Mouse (Mus musculus) midbrain, postnatal 0 days (tissue): ENCODE results near the gene Mmrn2. TPM values are rescaled to one million over a fixed set of nuclear protein-coding genes. Genes with fewer than 3 reads are reported as not detected.

Experiments
- ATAC-seq: fragments of 200-750 bp; cut with Nextera tagmentation; 2 replicates; pipeline ENCODE4 v1.8.0; 2017; ENCODE audit warnings: moderate number of reproducible peaks, mild to moderate bottlenecking, moderate TSS enrichment, moderate library complexity; ENCODE audit not compliant: low FRiP score
- DNase-seq: peaks from one replicate; pipeline ENCODE4 v3.0.0-alpha.2; 2015; ENCODE audit warnings: low spot score
- H3K27ac ChIP-seq: fragments of 300-500 bp; sonication (generic); 2 replicates; pipeline ENCODE4 v1.5.1; 2014; ENCODE audit warnings: low read depth, mild to moderate bottlenecking, low read length, mixed read lengths
- H3K27me3 ChIP-seq: fragments of 300-500 bp; sonication (generic); 2 replicates; pipeline ENCODE4 v1.6.1; 2014; ENCODE audit warnings: low read length, control low read depth, mixed read lengths; ENCODE audit not compliant: insufficient read depth
- H3K36me3 ChIP-seq: fragments of 300-500 bp; sonication (generic); 2 replicates; pipeline ENCODE4 v1.6.1; 2014; ENCODE audit warnings: low read length, control low read depth, mixed read lengths; ENCODE audit not compliant: insufficient read depth
- H3K4me1 ChIP-seq: fragments of 300-500 bp; sonication (generic); 2 replicates; pipeline ENCODE4 v1.6.1; 2014; ENCODE audit warnings: mild to moderate bottlenecking, control low read depth, antibody characterized with exemption, low read length, mixed read lengths; ENCODE audit not compliant: insufficient read depth
- H3K4me2 ChIP-seq: fragments of 300-500 bp; sonication (generic); 2 replicates; pipeline ENCODE4 v1.6.1; 2014; ENCODE audit warnings: low read depth, mild to moderate bottlenecking, low read length, mixed read lengths; ENCODE audit not compliant: poor library complexity, severe bottlenecking
- H3K4me3 ChIP-seq: fragments of 300-500 bp; sonication (generic); 2 replicates; pipeline ENCODE4 v1.5.1; 2014; ENCODE audit warnings: low read depth, mild to moderate bottlenecking, low read length, moderate library complexity
- H3K9ac ChIP-seq: fragments of 300-500 bp; sonication (generic); replicated peaks from 2 replicates; pipeline ENCODE4 v1.6.1; 2014; ENCODE audit warnings: mild to moderate bottlenecking, low read length, moderate library complexity, mixed read lengths; ENCODE audit not compliant: poor library complexity, severe bottlenecking
- H3K9me3 ChIP-seq: fragments of 300-500 bp; sonication (generic); 2 replicates; pipeline ENCODE4 v1.6.1; 2016; ENCODE audit warnings: low read length, control low read depth
- CTCF ChIP-seq: IDR thresholded peaks from 2 replicates; pipeline ENCODE4 v1.5.1; 2016; ENCODE audit warnings: antibody characterized with exemption, mild to moderate bottlenecking
- WGBS: fragments of 180-500 bp; shearing (Covaris S2); extraction: QIAGEN DNeasy Blood & Tissue Kit; methylation state at CpG from one replicate; pipeline ENCODE4 v1.1.7; 2014; 5-methylcytosine and 5-hydroxymethylcytosine counted together
- polyA plus RNA-seq: library from polyadenylated mRNA; unstranded; fragments of >200 nt; fragmentation: Nextera tagmentation; extraction: Ambion mirVana; gene quantifications from 2 replicates; pipeline ENCODE4 v1.2.1, GENCODE M21; 2015
- total RNA-seq: library from RNA; depleted of rRNA; stranded (reverse); fragments of >200 nt; gene quantifications from 2 replicates; pipeline ENCODE4 v1.2.3, GENCODE M21; 2014

Gene Mmrn2
- total and polyA plus RNA-seq, 2 experiments from 2014 or later: 2.1 to 2.9 TPM

DNA sequence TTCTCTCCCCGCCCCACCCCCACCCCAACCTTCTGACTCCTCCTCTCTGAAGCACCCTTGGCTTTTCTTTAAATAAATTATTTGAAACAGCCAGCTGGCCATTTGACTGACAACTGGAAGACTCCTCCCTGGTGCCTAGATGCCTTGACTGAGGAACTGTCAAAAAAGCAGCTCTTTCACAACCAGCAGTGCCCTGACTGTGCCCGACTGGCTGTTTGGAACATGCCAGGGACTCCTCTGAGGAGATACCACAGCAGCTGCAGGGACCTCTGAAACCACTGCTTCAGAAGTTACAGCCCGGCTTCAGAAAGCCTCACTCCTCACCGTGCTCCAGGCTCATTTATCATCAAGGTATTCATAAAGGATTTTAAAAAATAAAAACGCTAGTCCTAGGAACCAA is 69.1 kb downstream of the Mmrn2 start:
- H3K4me3 ChIP-seq: no peak overlapping the region
- H3K4me1 ChIP-seq: no peaks in the 10 kb centered on the region
- no peak for DNase-seq
- no peak overlapping the region for H3K9ac ChIP-seq
- peaks cover 11% of the 10 kb centered on the region; the same call in 1 of the 2 replicates for H3K36me3 ChIP-seq
- no peaks in the 10 kb centered on the region for H3K9me3 ChIP-seq
- no peak overlapping the region for H3K27ac ChIP-seq
- ATAC-seq: no peak
- WGBS: 80% methylated on average over 5 of the region's 5 CpGs
- no peak overlapping the region for H3K4me2 ChIP-seq
- no peak for TF ChIP-seq CTCF
- no peaks in the 10 kb centered on the region for H3K27me3 ChIP-seq

- ATAC-seq: no peak
- H3K9me3 ChIP-seq: no peaks in the 10 kb centered on the region
- no peak for DNase-seq
- no peak overlapping the region for H3K4me3 ChIP-seq
- H3K4me2 ChIP-seq: no peak overlapping the region
- TF ChIP-seq CTCF: no peak
- no peak overlapping the region for H3K9ac ChIP-seq
- H3K27ac ChIP-seq: no peak overlapping the region
- H3K4me1 ChIP-seq: no peaks in the 10 kb centered on the region
- no peaks in the 10 kb centered on the region for H3K27me3 ChIP-seq
- H3K36me3 ChIP-seq: peaks cover 11% of the 10 kb centered on the region; the same call in 1 of the 2 replicates
Measured at GRCm38 (mm10) chr14:34444924-34445323, 69.7 kb downstream of the Mmrn2 start.

- Histone ChIP-seq H3K36me3 (peaks cover 11% of the 10 kb centered on the region; the same call in 1 of the 2 replicates), H3K9ac (no peak overlapping the region), H3K4me1 (no peaks in the 10 kb centered on the region), H3K4me2 (no peak overlapping the region), H3K4me3 (no peak overlapping the region), H3K27me3 (no peaks in the 10 kb centered on the region), H3K9me3 (no peaks in the 10 kb centered on the region), H3K27ac (no peak overlapping the region)
- ATAC-seq (no peak), DNase-seq (no peak)
- no peak for TF ChIP-seq CTCF
- 90% methylated on average over 3 of the region's 3 CpGs for WGBS
Measured at GRCm38 (mm10) chr14:34445348-34445747, 70.1 kb downstream of the Mmrn2 start.

DNA sequence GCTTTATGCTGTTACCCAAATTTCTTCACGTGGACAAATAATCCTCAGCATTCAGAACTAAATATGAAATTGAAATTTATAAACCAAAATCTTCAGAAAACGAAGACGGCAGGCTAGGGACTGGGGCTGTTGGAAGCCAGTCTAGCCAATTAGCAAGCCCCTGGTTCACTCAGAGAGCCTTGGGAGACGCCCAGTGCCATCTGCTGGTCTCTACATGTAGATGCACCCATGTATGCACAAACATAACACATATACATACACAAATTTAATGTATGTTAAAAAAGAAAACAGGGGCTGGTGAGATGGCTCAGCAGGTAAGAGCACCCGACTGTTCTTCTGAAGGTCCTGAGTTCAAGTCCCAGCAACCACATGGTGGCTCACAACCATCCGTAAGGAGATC is 71.4 kb downstream of the Mmrn2 start:
- Histone ChIP-seq H3K4me2 (no peak overlapping the region), H3K4me1 (no peaks in the 10 kb centered on the region), H3K9me3 (no peaks in the 10 kb centered on the region), H3K36me3 (peaks cover 8% of the 10 kb centered on the region; the same call in 1 of the 2 replicates), H3K27me3 (no peaks in the 10 kb centered on the region), H3K27ac (no peak overlapping the region), H3K4me3 (no peak overlapping the region), H3K9ac (no peak overlapping the region)
- TF ChIP-seq CTCF: peak; percentile 27
- ATAC-seq: no peak
- DNase-seq: no peak
- 97% methylated on average over 6 of the region's 6 CpGs for WGBS

- DNase-seq (no peak), ATAC-seq (no peak)
- H3K36me3 ChIP-seq: peaks cover 8% of the 10 kb centered on the region; the same call in 1 of the 2 replicates
- no peak overlapping the region for H3K9ac ChIP-seq
- H3K27ac ChIP-seq: no peak overlapping the region
- no peaks in the 10 kb centered on the region for H3K4me1 ChIP-seq
- H3K27me3 ChIP-seq: no peaks in the 10 kb centered on the region
- H3K4me3 ChIP-seq: no peak overlapping the region
- H3K9me3 ChIP-seq: no peaks in the 10 kb centered on the region
- TF ChIP-seq CTCF: no peak
- no peak overlapping the region for H3K4me2 ChIP-seq
- 78% methylated on average over 4 of the region's 4 CpGs for WGBS
Measured at GRCm38 (mm10) chr14:34447659-34448058, 72.4 kb downstream of the Mmrn2 start.

GRCm38 (mm10) chr14:34448398-34448797 is 73.1 kb downstream of the Mmrn2 start:
- Histone ChIP-seq H3K9me3 (no peaks in the 10 kb centered on the region), H3K4me3 (no peak overlapping the region), H3K4me2 (no peak overlapping the region), H3K4me1 (no peaks in the 10 kb centered on the region), H3K36me3 (peaks cover 7% of the 10 kb centered on the region; the same call in 1 of the 2 replicates), H3K27ac (no peak overlapping the region), H3K9ac (no peak overlapping the region), H3K27me3 (no peaks in the 10 kb centered on the region)
- DNase-seq (no peak), ATAC-seq (no peak)
- no peak for TF ChIP-seq CTCF
